Mouse (Mus musculus) left cerebral cortex, adult 2 months (tissue): ENCODE data around the gene AL732309.1. TPM values are rescaled to one million over a fixed set of nuclear protein-coding genes. Genes with fewer than 3 reads are reported as not detected.

Source experiments
- DNase-seq, 2 experiments: peaks; one replicate each; pipeline ENCODE4 v3.0.0; 2021 to 2022; ENCODE audit warnings: low spot score in 2 of 2, mixed read lengths in 1 of 2; ENCODE audit errors: extremely low spot score in 1 of 2
- H3K27ac ChIP-seq: fragments of 200-600 bp; 2 replicates; pipeline ENCODE4 v1.8.1; 2022
- H3K4me3 ChIP-seq: fragments of 200-600 bp; 2 replicates; pipeline ENCODE4 v1.8.1; 2022
- CTCF ChIP-seq: fragments of 200-600 bp; IDR thresholded peaks from 2 replicates; pipeline ENCODE4 v1.8.1; 2022; ENCODE audit warnings: antibody characterized with exemption, mild to moderate bottlenecking, moderate library complexity
- intact Hi-C: fragments of 180-260 bp; cut with DNase I; formaldehyde crosslinking; loops from one replicate; pipeline ENCODE4 v1.15.1; 2025
- total RNA-seq, 2 experiments: library from RNA; stranded (reverse); gene quantifications; 2 replicates each; pipeline ENCODE4 v1.2.3; 2021

The AL732309.1 gene
- total RNA-seq, 2 experiments from 2014 or later: 1.4 to 2.7 TPM

DNA sequence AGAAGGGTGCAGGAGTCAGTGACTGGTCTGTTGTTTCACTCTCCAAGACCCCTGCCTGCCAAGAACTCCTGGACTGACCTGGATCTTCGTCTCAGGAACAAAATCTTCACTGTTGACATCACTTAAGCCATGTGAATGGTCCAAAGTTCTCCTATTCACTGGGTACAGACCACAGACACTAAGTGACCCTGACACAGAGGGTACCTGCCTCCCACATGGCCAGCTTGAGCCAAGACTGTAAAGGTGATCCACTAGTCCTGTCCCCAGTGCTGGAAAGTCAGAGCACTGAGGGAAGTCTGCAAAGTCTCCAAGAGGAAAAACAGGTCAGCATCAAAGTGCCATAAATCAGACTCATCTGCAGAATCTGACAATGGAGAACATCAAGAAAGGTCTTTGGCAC is 39.1 kb downstream of the AL732309.1 start:
- no peak for TF ChIP-seq CTCF
- no peak overlapping the region for H3K27ac ChIP-seq
- intact Hi-C loops: no loop called here
- no peak overlapping the region for H3K4me3 ChIP-seq
- DNase-seq: no peak

DNA sequence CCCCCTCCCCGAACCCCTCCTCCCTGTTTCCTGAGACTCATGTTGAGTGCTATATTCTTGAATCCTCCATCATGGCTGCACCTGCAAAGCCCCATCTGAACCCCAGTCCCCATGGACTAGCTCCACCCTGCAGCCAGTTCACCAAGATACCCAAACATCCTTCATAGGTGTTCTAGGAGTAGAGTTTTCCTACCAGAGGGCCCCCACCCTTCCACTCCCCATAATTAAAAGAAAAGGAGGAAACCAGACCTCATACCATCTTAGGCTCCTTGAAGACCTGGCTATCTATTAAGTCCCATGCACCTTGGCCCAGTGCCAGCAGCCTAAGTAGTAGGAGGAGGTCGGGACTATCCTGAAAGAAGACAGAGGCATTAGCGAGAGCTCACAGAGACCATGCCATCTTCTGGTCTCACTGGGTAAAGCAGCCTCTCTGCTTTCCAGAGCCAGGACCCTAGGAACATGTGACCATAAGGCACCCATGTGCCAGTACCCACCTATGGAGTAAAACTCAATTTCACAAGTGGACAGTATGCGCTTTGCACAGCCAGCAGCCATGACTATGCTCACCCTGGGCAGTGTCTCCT is 42.9 kb downstream of the AL732309.1 start:
- DNase-seq: no peak
- no peak overlapping the region for H3K27ac ChIP-seq
- intact Hi-C loops: no loop called here
- TF ChIP-seq CTCF: peak; percentile 17
- H3K4me3 ChIP-seq: no peak overlapping the region

DNA sequence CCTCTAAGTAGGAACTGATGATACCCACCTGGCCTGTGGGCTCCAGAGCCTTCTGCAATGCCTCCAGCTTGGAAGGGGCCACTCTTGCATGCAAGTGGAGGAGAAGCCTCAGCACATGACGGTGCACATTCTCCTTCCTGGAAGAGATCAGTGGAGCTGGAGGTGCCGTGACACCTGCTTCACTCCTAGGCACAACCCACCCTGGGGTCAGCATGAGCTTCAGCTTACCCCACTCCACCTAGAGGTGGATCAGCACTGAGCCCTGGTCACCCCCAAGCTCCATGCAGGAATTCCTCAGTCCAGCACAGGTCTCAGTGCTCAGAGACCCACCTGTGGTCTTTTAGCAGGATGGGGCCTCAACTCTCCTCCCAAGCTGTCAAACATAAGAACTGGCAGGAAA is 46.0 kb downstream of the AL732309.1 start:
- DNase-seq: no peak
- H3K4me3 ChIP-seq: no peak overlapping the region
- H3K27ac ChIP-seq: no peak overlapping the region
- intact Hi-C loops: no loop called here
- TF ChIP-seq CTCF: no peak

DNA sequence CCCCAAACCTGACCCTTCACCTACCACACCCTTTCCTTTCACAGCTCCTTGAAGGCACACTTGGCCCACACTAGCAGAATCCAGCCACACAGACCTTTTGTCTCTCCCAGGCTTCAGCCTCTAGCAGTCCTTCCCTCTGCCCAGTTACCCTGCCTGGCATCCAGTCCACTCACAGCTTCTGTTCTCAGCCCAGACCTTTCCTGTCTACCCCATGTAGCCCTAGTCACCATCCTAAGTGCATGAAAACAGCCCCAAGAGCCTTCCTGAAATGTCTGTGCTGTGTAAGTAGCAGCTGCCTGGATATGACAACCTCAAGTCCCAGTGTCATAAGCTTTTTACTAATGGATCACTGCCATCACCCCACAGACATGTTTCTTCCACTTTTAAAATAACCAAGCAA is 48.7 kb downstream of the AL732309.1 start:
- intact Hi-C loops: no loop called here
- H3K27ac ChIP-seq: no peak overlapping the region; the same call in 1 of the 2 replicates
- no peak overlapping the region for H3K4me3 ChIP-seq
- DNase-seq: no peak
- TF ChIP-seq CTCF: no peak

DNA sequence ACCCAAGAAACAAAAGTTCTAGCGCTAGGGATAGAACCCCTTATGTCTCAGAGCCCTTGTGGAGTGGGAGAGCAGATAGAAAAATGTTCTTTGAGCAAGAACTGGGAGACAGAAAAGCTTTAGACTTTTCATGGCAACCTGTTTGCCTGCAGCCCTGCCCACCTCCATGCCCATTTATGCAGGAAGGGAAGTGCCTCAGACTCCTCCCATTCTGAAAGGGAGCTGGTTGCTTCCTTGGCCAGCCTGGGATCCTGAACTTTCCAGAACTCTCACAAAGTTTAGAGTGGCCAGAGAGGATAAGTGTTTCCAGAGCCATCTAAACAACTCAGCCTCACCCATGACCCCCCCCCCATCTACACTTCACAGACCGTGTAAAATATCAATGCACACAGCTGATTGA is 49.5 kb downstream of the AL732309.1 start:
- intact Hi-C loops: no loop called here
- TF ChIP-seq CTCF: no peak
- Histone ChIP-seq H3K4me3 (no peak overlapping the region), H3K27ac (peak overlapping the region; percentile 34; the same call in 1 of the 2 replicates)
- DNase-seq: no peak

DNA sequence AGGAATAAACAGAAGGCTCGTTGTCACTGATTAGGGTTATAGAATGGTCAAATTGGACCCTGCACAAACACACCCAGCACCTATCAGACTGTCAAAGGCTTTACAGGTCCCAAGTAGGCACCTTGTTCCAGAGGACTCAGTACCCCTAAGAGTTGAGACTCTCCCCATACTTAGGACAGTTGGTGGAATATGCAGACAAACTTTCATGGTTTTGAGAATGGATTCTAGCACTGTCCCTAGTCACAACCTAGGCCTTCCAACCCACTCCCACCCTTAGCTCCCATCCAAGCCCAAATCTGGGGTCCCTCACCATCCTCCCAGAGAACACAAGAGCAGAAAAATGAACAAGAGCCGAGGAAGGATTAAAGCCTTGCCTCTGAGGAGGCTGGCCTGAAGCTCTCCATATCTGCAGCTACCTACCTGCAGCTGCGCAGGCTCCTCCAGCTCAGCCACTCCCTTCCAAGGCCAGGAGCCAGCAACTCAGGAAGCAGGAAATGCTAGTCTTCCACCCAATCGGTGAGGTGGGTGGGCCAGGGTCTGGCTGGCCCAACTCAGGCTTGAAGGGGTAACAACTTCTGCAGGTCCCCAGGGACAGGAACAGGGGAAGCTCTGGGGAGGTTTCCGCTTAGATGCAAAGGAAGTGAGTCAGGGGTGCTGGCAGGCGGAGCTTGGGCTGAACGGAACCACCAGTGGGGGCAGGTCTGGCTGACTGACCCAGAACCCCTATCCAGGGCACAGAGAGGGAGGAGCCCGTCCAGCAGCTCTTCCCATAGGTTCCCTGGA is 50.3 kb downstream of the AL732309.1 start, which contains the start of gene Tor4a:
Tor4a (minus strand) TSS at position 715 of the 783 bp plus-strand sequence.
- Histone ChIP-seq H3K4me3 (peak within 1 kb of the TSS; percentile 27), H3K27ac (peak within 1 kb of the TSS; percentile 45)
- no peak; the same call in 1 of the 2 replicates for TF ChIP-seq CTCF
- intact Hi-C loops: no loop called here
- DNase-seq: no peak

DNA sequence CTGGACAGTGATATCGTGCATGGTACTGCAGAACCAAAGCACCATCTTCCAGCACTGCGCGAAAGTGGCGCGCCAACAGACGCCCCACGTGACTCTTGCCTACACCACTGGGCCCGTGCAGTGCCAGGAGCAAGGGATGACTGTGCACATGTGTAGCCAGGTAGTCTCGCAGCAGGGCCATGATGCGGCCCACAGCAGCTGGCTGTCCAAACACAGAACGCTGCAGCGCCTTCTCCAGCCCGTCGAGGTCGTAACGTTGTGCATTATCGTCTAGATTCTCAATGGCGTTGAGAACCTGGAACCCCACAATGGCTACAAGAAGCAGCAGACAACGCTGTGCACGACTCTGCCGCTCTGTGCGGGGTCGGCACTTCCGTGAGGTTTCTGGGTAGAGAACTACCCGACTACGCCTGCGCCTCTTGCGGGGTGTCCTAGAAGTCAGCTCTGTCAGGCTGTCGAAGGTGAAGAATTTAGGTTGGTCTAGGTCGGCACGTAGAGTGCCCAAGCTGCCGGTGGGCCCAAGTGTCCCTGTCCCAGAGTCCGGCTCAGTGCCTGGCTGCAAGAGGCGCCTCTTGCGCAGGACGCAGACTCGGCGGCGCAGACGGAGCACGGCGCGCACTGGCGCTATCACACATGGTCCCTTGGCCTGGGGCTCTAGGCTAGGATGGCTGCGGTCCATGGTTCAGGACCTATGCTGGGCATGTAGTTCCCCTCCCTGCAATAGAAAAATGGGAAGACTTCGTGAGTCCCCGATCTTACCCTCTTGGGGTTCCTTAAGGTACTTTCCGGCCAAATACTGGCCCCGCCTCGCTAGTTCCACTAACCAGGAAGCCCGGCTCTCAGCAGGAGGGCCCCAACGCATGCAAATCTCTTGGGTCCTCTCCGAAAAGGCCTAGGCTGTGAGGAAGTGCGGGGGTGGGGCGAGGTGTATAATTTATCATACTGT is 51.2 kb downstream of the AL732309.1 start:
- TF ChIP-seq CTCF: no peak
- DNase-seq: no peak
- intact Hi-C loops: no loop called here
- Histone ChIP-seq H3K27ac (peak overlapping the region; percentile 45), H3K4me3 (peak overlapping the region; percentile 27; the same call in 1 of the 2 replicates)

Other genes with a start within 250 kb of the AL732309.1 start
- gene Nsmf, start 192.5 kb downstream of the AL732309.1 start, total RNA-seq: 100 to 1,000 TPM; 442 to 471 TPM
- not detected for gene Entpd8, start 166.6 kb downstream of the AL732309.1 start, total RNA-seq
- gene Noxa1, start 151.7 kb downstream of the AL732309.1 start, total RNA-seq: not detected
- gene Nrarp, start 66.1 kb downstream of the AL732309.1 start, total RNA-seq: 10 to 100 TPM; 20.2 to 21.7 TPM
- 1 to 10 TPM; 2.0 to 2.2 TPM for gene Tor4a, start 50.0 kb downstream of the AL732309.1 start, total RNA-seq
- 10 to 100 TPM; 53.4 to 64.3 TPM for gene Nelfb, start 35.4 kb downstream of the AL732309.1 start, total RNA-seq
- gene Stpg3, start 32.2 kb downstream of the AL732309.1 start, total RNA-seq: not detected
- gene Fam166a, start 28.1 kb downstream of the AL732309.1 start, total RNA-seq: not detected
- 100 to 1,000 TPM; 317 to 329 TPM for gene Tubb4b, start 22.2 kb downstream of the AL732309.1 start, total RNA-seq
- not detected for gene Slc34a3, start 12.5 kb downstream of the AL732309.1 start, total RNA-seq
- gene Rnf224, start 10.1 kb downstream of the AL732309.1 start, total RNA-seq: not detected
- gene Rnf208, start 4.6 kb downstream of the AL732309.1 start, total RNA-seq: 100 to 1,000 TPM; 249 to 270 TPM
- not detected for gene Cysrt1, start 4.4 kb downstream of the AL732309.1 start, total RNA-seq
- 10 to 100 TPM; 35.6 to 41.6 TPM for gene Tmem203, start 8.6 kb upstream of the AL732309.1 start, total RNA-seq
- 10 to 100 TPM; 20.9 to 21.8 TPM for gene Tprn, start 15.8 kb upstream of the AL732309.1 start, total RNA-seq
- 10 to 100 TPM; 65.6 to 65.9 TPM for gene Ssna1, start 25.6 kb upstream of the AL732309.1 start, total RNA-seq
- gene Anapc2, start 25.6 kb upstream of the AL732309.1 start, total RNA-seq: 10 to 100 TPM; 87.1 to 90.3 TPM
- not detected for gene Tmem210, start 41.3 kb upstream of the AL732309.1 start, total RNA-seq
- not detected for gene Lrrc26, start 43.1 kb upstream of the AL732309.1 start, total RNA-seq
- 100 to 1,000 TPM; 452 to 457 TPM for gene Grin1, start 72.3 kb upstream of the AL732309.1 start, total RNA-seq
- 10 to 100 TPM; 56.0 to 62.4 TPM for gene Man1b1, start 85.5 kb upstream of the AL732309.1 start, total RNA-seq
- 10 to 100 TPM; 32.2 to 33.9 TPM for gene Dpp7, start 109.5 kb upstream of the AL732309.1 start, total RNA-seq
- 10 to 100 TPM; 15.8 to 24.9 TPM for gene Uap1l1, start 118.8 kb upstream of the AL732309.1 start, total RNA-seq
- 1 to 10 TPM; 2.1 to 2.7 TPM for gene Sapcd2, start 125.5 kb upstream of the AL732309.1 start, total RNA-seq
- gene Entpd2, start 149.0 kb upstream of the AL732309.1 start, total RNA-seq: 10 to 100 TPM; 11.5 to 13.1 TPM
- 100 to 1,000 TPM; 337 to 366 TPM for gene Npdc1, start 152.5 kb upstream of the AL732309.1 start, total RNA-seq
- under 1 TPM in 1 of 2 experiments, not detected in 1; 0.43 TPM for gene Fut7, start 176.4 kb upstream of the AL732309.1 start, total RNA-seq
- gene Abca2, start 181.8 kb upstream of the AL732309.1 start, total RNA-seq: 100 to 1,000 TPM; 160 to 168 TPM
- not detected for gene Clic3, start 210.0 kb upstream of the AL732309.1 start, total RNA-seq
- gene Paxx, start 214.2 kb upstream of the AL732309.1 start, total RNA-seq: 10 to 100 TPM; 65.9 to 75.3 TPM
- 1,000 to 10,000 TPM; 1,632 to 2,529 TPM for gene Ptgds, start 223.2 kb upstream of the AL732309.1 start, total RNA-seq
- not detected for gene Lcn12, start 247.0 kb upstream of the AL732309.1 start, total RNA-seq